Mouse (Mus musculus) cerebellum, adult 2 months (tissue): ENCODE data around the gene Grin3b.

Experiments used
- CTCF ChIP-seq: fragments of 200-500 bp; IDR thresholded peaks from 2 replicates; pipeline ENCODE4 v1.5.1; 2011; ENCODE audit warnings: low read depth, mild to moderate bottlenecking, control low read depth, low read length, moderate library complexity, borderline replicate concordance; ENCODE audit not compliant: insufficient read depth
- POLR2A ChIP-seq: fragments of 200-500 bp; IDR thresholded peaks from 2 replicates; pipeline ENCODE4 v1.6.1; 2011; ENCODE audit warnings: low read length, control low read depth, borderline replicate concordance; ENCODE audit not compliant: insufficient read depth

DNA sequence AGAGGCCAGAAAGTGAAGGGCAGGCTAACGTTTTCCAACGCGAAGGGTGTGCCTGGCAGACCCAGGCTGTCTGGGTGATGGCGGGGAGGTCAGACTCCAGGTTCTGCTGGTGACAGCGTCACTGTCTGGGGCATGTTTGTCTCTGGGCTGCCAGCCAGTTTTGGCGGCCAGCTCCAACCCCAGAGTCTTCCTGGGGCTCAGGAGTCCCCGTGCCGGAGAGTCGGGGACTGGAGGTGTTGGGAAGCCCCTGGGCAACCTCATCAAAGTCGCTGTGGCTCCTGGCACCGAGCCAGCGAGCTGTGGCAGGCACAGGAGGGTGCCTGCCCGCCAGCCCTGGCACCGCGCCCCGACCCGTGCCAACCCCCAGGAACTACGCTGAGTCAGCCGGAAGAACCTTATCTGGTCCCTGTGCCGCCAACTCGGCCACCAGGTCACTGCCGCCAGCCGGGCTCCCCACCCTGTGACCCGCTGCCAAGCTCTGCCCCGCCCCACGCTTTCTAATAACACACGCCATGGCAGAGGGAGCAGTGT is 33.5 kb upstream of the Grin3b start:
- TF ChIP-seq CTCF (no peak), POLR2A (no peak)
